Mouse (Mus musculus) CH12.LX (cell line): Measurements from ENCODE around the gene Dennd1a.

Experiments used
- CHD1 ChIP-seq: IDR thresholded peaks from 2 replicates; pipeline ENCODE4 v1.6.1; 2012; ENCODE audit warnings: low read depth, low read length, improper control_type of control experiment, inconsistent platforms
- CTCF ChIP-seq, 2 experiments: IDR thresholded peaks in 1 of 2; conservative IDR thresholded peaks in 1 of 2; 2 replicates each; pipeline ENCODE4 v1.5.1; 2011 to 2012; ENCODE audit warnings: low read depth in 2 of 2, low read length in 2 of 2, improper control_type of control experiment in 1 of 2, inconsistent platforms in 1 of 2, mild to moderate bottlenecking in 1 of 2, moderate library complexity in 1 of 2
- E2F4 ChIP-seq: IDR thresholded peaks from 2 replicates; pipeline ENCODE4 v1.6.1; 2011; ENCODE audit warnings: low read depth, low read length, improper control_type of control experiment; ENCODE audit not compliant: insufficient replicate concordance
- EP300 ChIP-seq: IDR thresholded peaks from 2 replicates; pipeline ENCODE4 v1.6.1; 2011; ENCODE audit warnings: low read length, improper control_type of control experiment
- ETS1 ChIP-seq: conservative IDR thresholded peaks from 2 replicates; pipeline ENCODE4 v1.6.1; 2012; ENCODE audit warnings: low read depth, mild to moderate bottlenecking, inconsistent platforms, low read length, improper control_type of control experiment, moderate library complexity
- HCFC1 ChIP-seq: IDR thresholded peaks from 2 replicates; pipeline ENCODE4 v1.6.1; 2012; ENCODE audit warnings: low read depth, mild to moderate bottlenecking, inconsistent platforms, low read length, improper control_type of control experiment
- NRF1 ChIP-seq: IDR thresholded peaks from 2 replicates; pipeline ENCODE4 v1.6.1; 2014; ENCODE audit warnings: low read depth, mild to moderate bottlenecking, inconsistent platforms, low read length, improper control_type of control experiment, moderate library complexity
- POLR2A ChIP-seq: IDR thresholded peaks from 2 replicates; pipeline ENCODE4 v1.6.1; 2011; ENCODE audit warnings: low read depth, mild to moderate bottlenecking, improper control_type of control experiment, low read length
- TCF12 ChIP-seq: IDR thresholded peaks from 2 replicates; pipeline ENCODE4 v1.6.1; 2014; ENCODE audit warnings: low read depth, mild to moderate bottlenecking, inconsistent platforms, low read length, improper control_type of control experiment
- USF1 ChIP-seq: IDR thresholded peaks from 2 replicates; pipeline ENCODE4 v1.6.1; 2014; ENCODE audit warnings: low read depth, mild to moderate bottlenecking, inconsistent platforms, low read length, improper control_type of control experiment
- USF2 ChIP-seq: conservative IDR thresholded peaks from 2 replicates; pipeline ENCODE4 v1.6.1; 2011; ENCODE audit warnings: low read depth, low read length, improper control_type of control experiment
- ZMIZ1 ChIP-seq: IDR thresholded peaks from 2 replicates; pipeline ENCODE4 v1.6.1; 2012; ENCODE audit warnings: low read depth, mild to moderate bottlenecking, inconsistent platforms, low read length, improper control_type of control experiment
- ZNF384 ChIP-seq: IDR thresholded peaks from 2 replicates; pipeline ENCODE4 v1.6.1; 2012; ENCODE audit warnings: low read depth, low read length, improper control_type of control experiment, inconsistent platforms

- TF ChIP-seq ZNF384 (no peak), NRF1 (no peak), CTCF (conservative IDR thresholded peaks at IDR 0.05 in 1 of 2, IDR thresholded peaks at IDR 0.05 in 1 of 2; ENCODE audit: low read depth in 2 of 2, low read length in 2 of 2) (no peak), USF2 (no peak), POLR2A (no peak), E2F4 (no peak), TCF12 (no peak), USF1 (no peak), ZMIZ1 (no peak), ETS1 (no peak), HCFC1 (no peak), CHD1 (no peak), EP300 (no peak)
These were observed 511.2 kb downstream of the Dennd1a start, which contains the start of gene Crb2 for GRCm38 (mm10) chr2:37776016-37776415.
